Mouse (Mus musculus) CH12.LX (cell line): Measurements from ENCODE around the gene Atxn7l1. TPM values are rescaled to one million over a fixed set of nuclear protein-coding genes. Genes with fewer than 3 reads are reported as not detected.

ENCODE experiments used
- DNase-seq: peaks from one replicate; pipeline ENCODE4 v3.0.0-alpha.2; 2013; ENCODE audit errors: extremely low read depth
- H3K27ac ChIP-seq: 2 replicates; pipeline ENCODE4 v1.5.1; 2012; ENCODE audit warnings: low read depth, mild to moderate bottlenecking, control low read depth, moderate library complexity; ENCODE audit not compliant: insufficient read depth
- H3K27me3 ChIP-seq: replicated peaks from 2 replicates; pipeline ENCODE3; 2012; ENCODE audit warnings: inconsistent platforms
- H3K36me3 ChIP-seq, 2 experiments: replicated peaks in 1 of 2; 2 replicates each; pipeline versions ENCODE3 to v1.6.1; 2012; ENCODE audit warnings: inconsistent platforms in 1 of 2, low read length in 1 of 2, mild to moderate bottlenecking in 1 of 2, mixed read lengths in 1 of 2, moderate library complexity in 1 of 2; ENCODE audit not compliant: control insufficient read depth in 1 of 2, insufficient read depth in 1 of 2
- H3K4me1 ChIP-seq, 2 experiments: 2 replicates each; pipeline ENCODE4 v1.6.1; 2012; ENCODE audit warnings: inconsistent platforms in 1 of 2, moderate library complexity in 1 of 2; ENCODE audit not compliant: insufficient read depth in 2 of 2, control insufficient read depth in 1 of 2
- H3K4me2 ChIP-seq: 2 replicates; pipeline ENCODE4 v1.6.1; 2012; ENCODE audit warnings: low read depth, mild to moderate bottlenecking, control low read depth; ENCODE audit not compliant: poor library complexity, insufficient read depth, severe bottlenecking
- H3K4me3 ChIP-seq, 3 experiments: fragments of 150-350 bp in 1 of 3; sonication (generic) in 1 of 3; replicated peaks in 1 of 3; 2 replicates each; pipeline versions ENCODE3 to v1.5.1; 2011 to 2012; ENCODE audit warnings: low read depth in 2 of 3, low read length in 2 of 3, mild to moderate bottlenecking in 2 of 3, moderate library complexity in 2 of 3, control low read depth in 1 of 3, improper control_type of control experiment in 1 of 3, inconsistent platforms in 1 of 3, mixed read lengths in 1 of 3; ENCODE audit not compliant: poor library complexity in 1 of 3
- H3K79me2 ChIP-seq: replicated peaks from 2 replicates; pipeline ENCODE4 v1.6.1; 2012; ENCODE audit warnings: mild to moderate bottlenecking, moderate library complexity; ENCODE audit not compliant: control insufficient read depth, poor library complexity, insufficient read depth, severe bottlenecking; ENCODE audit errors: extremely low read depth
- H3K9ac ChIP-seq: 2 replicates; pipeline ENCODE4 v1.6.1; 2012; ENCODE audit warnings: low read depth, mild to moderate bottlenecking, control low read depth, moderate library complexity; ENCODE audit not compliant: insufficient read depth
- H3K9me3 ChIP-seq: replicated peaks from 2 replicates; pipeline ENCODE3; 2012; ENCODE audit warnings: low read length, inconsistent platforms, mixed read lengths
- CHD1 ChIP-seq: IDR thresholded peaks from 2 replicates; pipeline ENCODE4 v1.6.1; 2012; ENCODE audit warnings: low read depth, low read length, improper control_type of control experiment, inconsistent platforms
- CHD2 ChIP-seq: IDR thresholded peaks from 2 replicates; pipeline ENCODE4 v1.6.1; 2011; ENCODE audit warnings: low read length, improper control_type of control experiment
- E2F4 ChIP-seq: IDR thresholded peaks from 2 replicates; pipeline ENCODE4 v1.6.1; 2011; ENCODE audit warnings: low read depth, low read length, improper control_type of control experiment; ENCODE audit not compliant: insufficient replicate concordance
- ELF1 ChIP-seq: IDR thresholded peaks from 2 replicates; pipeline ENCODE4 v1.6.1; 2014; ENCODE audit warnings: low read depth, mild to moderate bottlenecking, inconsistent platforms, low read length, improper control_type of control experiment
- EP300 ChIP-seq: IDR thresholded peaks from 2 replicates; pipeline ENCODE4 v1.6.1; 2011; ENCODE audit warnings: low read length, improper control_type of control experiment
- KAT2A ChIP-seq: IDR thresholded peaks from 2 replicates; pipeline ENCODE4 v1.6.1; 2012; ENCODE audit warnings: low read length, improper control_type of control experiment, inconsistent platforms; ENCODE audit not compliant: insufficient replicate concordance
- MAX ChIP-seq: IDR thresholded peaks from 2 replicates; pipeline ENCODE4 v1.6.1; 2011; ENCODE audit warnings: low read length, improper control_type of control experiment
- MEF2A ChIP-seq: IDR thresholded peaks from 2 replicates; pipeline ENCODE4 v1.6.1; 2014; ENCODE audit warnings: low read depth, mild to moderate bottlenecking, inconsistent platforms, low read length, improper control_type of control experiment, borderline replicate concordance
- MXI1 ChIP-seq: IDR thresholded peaks from 2 replicates; pipeline ENCODE4 v1.6.1; 2011; ENCODE audit warnings: mild to moderate bottlenecking, low read depth, low read length, improper control_type of control experiment
- MYC ChIP-seq: IDR thresholded peaks from 2 replicates; pipeline ENCODE4 v1.6.1; 2011; ENCODE audit warnings: low read depth, mild to moderate bottlenecking, improper control_type of control experiment, low read length
- NELFE ChIP-seq: IDR thresholded peaks from 2 replicates; pipeline ENCODE4 v1.6.1; 2011; ENCODE audit warnings: low read depth, low read length, improper control_type of control experiment
- PAX5 ChIP-seq: IDR thresholded peaks from 2 replicates; pipeline ENCODE4 v1.6.1; 2012; ENCODE audit warnings: low read length, inconsistent platforms, mixed read lengths
- RAD21 ChIP-seq: IDR thresholded peaks from 2 replicates; pipeline ENCODE4 v1.6.1; 2011; ENCODE audit warnings: low read depth, mild to moderate bottlenecking, low read length, improper control_type of control experiment, moderate library complexity
- RCOR1 ChIP-seq: conservative IDR thresholded peaks from 2 replicates; pipeline ENCODE4 v1.6.1; 2012; ENCODE audit warnings: low read depth, mild to moderate bottlenecking, inconsistent platforms, low read length, improper control_type of control experiment
- SIN3A ChIP-seq: IDR thresholded peaks from 2 replicates; pipeline ENCODE4 v1.6.1; 2012; ENCODE audit warnings: low read length, improper control_type of control experiment, inconsistent platforms
- TBP ChIP-seq: conservative IDR thresholded peaks from 2 replicates; pipeline ENCODE4 v1.6.1; 2011; ENCODE audit warnings: low read depth, low read length, improper control_type of control experiment
- TCF12 ChIP-seq: IDR thresholded peaks from 2 replicates; pipeline ENCODE4 v1.6.1; 2014; ENCODE audit warnings: low read depth, mild to moderate bottlenecking, inconsistent platforms, low read length, improper control_type of control experiment
- ZMIZ1 ChIP-seq: IDR thresholded peaks from 2 replicates; pipeline ENCODE4 v1.6.1; 2012; ENCODE audit warnings: low read depth, mild to moderate bottlenecking, inconsistent platforms, low read length, improper control_type of control experiment
- ZNF384 ChIP-seq: IDR thresholded peaks from 2 replicates; pipeline ENCODE4 v1.6.1; 2012; ENCODE audit warnings: low read depth, low read length, improper control_type of control experiment, inconsistent platforms
- dilution Hi-C: fragments of 300-500 bp; cut with MboI; formaldehyde crosslinking; loops from 2 replicates; pipeline ENCODE4 v1.14.3; 2020; ENCODE audit warnings: low sequenced_read_pairs; ENCODE audit not compliant: extremely low pct_unique_long_range_greater_than_20kb, extremely low pct_ligation_motif_present
- in situ Hi-C: fragments of 300-500 bp; cut with MboI; formaldehyde crosslinking; loops from 3 replicates; pipeline ENCODE4 v1.14.3; 2019; ENCODE audit warnings: low sequenced_read_pairs, low pct_ligation_motif_present, low pct_unique_long_range_greater_than_20kb, mixed read lengths
- polyA plus RNA-seq: library from polyadenylated mRNA; unstranded; fragments of >175 nt; gene quantifications from 2 replicates; pipeline ENCODE4 v1.2.1, GENCODE M21; 2012; ENCODE audit warnings: low read depth; ENCODE audit not compliant: insufficient read length
- total RNA-seq, 2 experiments: library from RNA; depleted of rRNA; stranded (reverse); fragments of 300-350 nt in 1 of 2; fragments of >200 nt in 1 of 2; gene quantifications; 2 replicates each; pipeline ENCODE4 v1.2.3; 2012 to 2014

Atxn7l1 gene
- total and polyA plus RNA-seq, 3 experiments: 8.6 to 55.7 (median 9.0) TPM

DNA sequence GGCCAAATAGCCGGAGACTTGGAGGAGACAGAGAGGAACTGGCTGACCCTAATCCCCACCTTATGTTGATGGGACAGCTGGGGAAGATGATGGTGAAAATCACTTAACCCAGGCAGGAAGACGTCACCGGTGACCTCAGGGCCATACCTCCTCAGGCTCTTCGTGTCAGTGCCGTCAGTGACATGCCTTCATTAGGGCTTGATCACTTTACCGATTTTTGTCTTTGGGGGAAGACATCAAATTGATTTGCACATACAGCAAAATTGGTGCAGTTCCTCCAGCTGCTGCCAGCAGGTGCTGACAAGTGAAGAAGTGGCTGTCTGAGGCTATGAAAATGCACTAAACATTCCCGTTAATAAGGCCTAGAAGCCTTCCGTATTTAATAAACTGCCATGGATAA, 103.9 kb downstream of the Atxn7l1 start:
- Histone ChIP-seq H3K27me3 (no peaks in the 10 kb centered on the region), H3K4me1 (peaks cover 0 to 15% of the 10 kb centered on the region in 2 experiments; a peak in 2 of 4 replicates), H3K79me2 (no peaks in the 10 kb centered on the region), H3K4me2 (no peak overlapping the region)
- dilution Hi-C loops: no loop called here
- in situ Hi-C loops: no loop called here
- no peak for TF ChIP-seq MAX
- TF ChIP-seq TCF12: no peak
- TF ChIP-seq MYC: no peak
- no peak for TF ChIP-seq TBP
- TF ChIP-seq CHD2: no peak
- no peak for TF ChIP-seq E2F4
- TF ChIP-seq SIN3A: no peak
- TF ChIP-seq ELF1: no peak
- TF ChIP-seq CHD1: no peak
- TF ChIP-seq PAX5: no peak
- TF ChIP-seq EP300: no peak
- no peak for TF ChIP-seq MXI1
- TF ChIP-seq MEF2A: no peak
- no peak for TF ChIP-seq RAD21
- TF ChIP-seq NELFE: no peak
- TF ChIP-seq ZNF384: no peak
- no peak for TF ChIP-seq RCOR1
- no peak for TF ChIP-seq KAT2A
- TF ChIP-seq ZMIZ1: no peak
- TF ChIP-seq, all 38 proteins: peak for 0
- Histone ChIP-seq H3K4me3 (no peak overlapping the region), H3K27ac (no peak overlapping the region), H3K9me3 (no peaks in the 10 kb centered on the region), H3K9ac (no peak overlapping the region), H3K36me3 (peaks cover 36 to 91% of the 10 kb centered on the region in 2 experiments)
- no peak for DNase-seq

GRCm38 (mm10) chr12:33252621-33253020, 105.1 kb downstream of the Atxn7l1 start:
- H3K79me2 ChIP-seq: no peaks in the 10 kb centered on the region
- peaks cover 38 to 89% of the 10 kb centered on the region in 2 experiments for H3K36me3 ChIP-seq
- no peak overlapping the region for H3K4me2 ChIP-seq
- H3K27me3 ChIP-seq: no peaks in the 10 kb centered on the region
- H3K9ac ChIP-seq: no peak overlapping the region
- dilution Hi-C loops: no loop called here
- H3K9me3 ChIP-seq: no peaks in the 10 kb centered on the region
- H3K4me3 ChIP-seq: no peak overlapping the region
- peaks cover 0 to 15% of the 10 kb centered on the region in 2 experiments; a peak in 2 of 4 replicates for H3K4me1 ChIP-seq
- TF ChIP-seq TBP: no peak
- no peak for TF ChIP-seq PAX5
- no peak for TF ChIP-seq NELFE
- in situ Hi-C loops: no loop called here
- DNase-seq: no peak
- no peak overlapping the region for H3K27ac ChIP-seq
